Mouse (Mus musculus): ENCODE measurements around the gene Gm20388. TPM values are rescaled to one million over a fixed set of nuclear protein-coding genes. Genes with fewer than 3 reads are reported as not detected.

Gm20388 gene
- polyA plus RNA-seq, 1 experiment from 2014 or later: not detected

DNA sequence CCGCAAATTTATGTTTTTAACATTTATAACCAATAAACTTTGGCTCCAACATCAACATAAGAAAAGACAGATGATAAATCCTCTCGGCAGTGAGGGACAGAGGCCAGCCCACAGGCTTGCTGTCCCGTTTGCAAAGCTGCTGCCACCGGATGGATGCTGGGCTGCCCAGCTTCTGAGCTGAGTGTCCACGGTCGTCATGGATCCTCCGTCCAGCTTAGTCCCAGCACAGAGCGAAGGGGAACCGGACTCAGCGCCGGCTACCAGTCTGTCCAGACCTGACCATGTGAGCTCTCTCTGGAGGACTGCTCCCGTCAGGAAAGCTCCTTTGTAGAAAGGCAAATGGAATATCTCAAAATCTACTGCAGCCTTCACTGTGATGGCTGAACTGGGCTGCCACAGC, 1289.4 kb downstream of the Gm20388 start:
- no peak overlapping the region for H3K4me2 ChIP-seq (replicated peaks; ENCODE audit: low read depth)
- no peak overlapping the region for H3K27ac ChIP-seq (replicated peaks)
- TF ChIP-seq CTCF (IDR thresholded peaks at IDR 0.05; ENCODE audit: low read depth) (no peak), EP300 (optimal IDR thresholded peaks at IDR 0.05) (no peak)
- no peaks in the 10 kb centered on the region for H3K9me3 ChIP-seq (ENCODE audit: control insufficient read depth, low read length)
- H3K4me1 ChIP-seq (replicated peaks; ENCODE audit: control insufficient read depth, insufficient read depth): no peaks in the 10 kb centered on the region
- WGBS: 30% methylated on average over 12 of the region's 12 CpGs
- no peak overlapping the region for H3K4me3 ChIP-seq (ENCODE audit: low read depth, low read length)
- DNase-seq (ENCODE audit: low spot score) (no peak), ATAC-seq (ENCODE audit: low FRiP score, low TSS enrichment) (no peak)
- no peaks in the 10 kb centered on the region for H3K27me3 ChIP-seq (ENCODE audit: control insufficient read depth, insufficient read depth, low read length)
- H3K36me3 ChIP-seq (ENCODE audit: control insufficient read depth, insufficient read depth, low read length): no peaks in the 10 kb centered on the region
- H3K9ac ChIP-seq (ENCODE audit: low read length): no peak overlapping the region

DNA sequence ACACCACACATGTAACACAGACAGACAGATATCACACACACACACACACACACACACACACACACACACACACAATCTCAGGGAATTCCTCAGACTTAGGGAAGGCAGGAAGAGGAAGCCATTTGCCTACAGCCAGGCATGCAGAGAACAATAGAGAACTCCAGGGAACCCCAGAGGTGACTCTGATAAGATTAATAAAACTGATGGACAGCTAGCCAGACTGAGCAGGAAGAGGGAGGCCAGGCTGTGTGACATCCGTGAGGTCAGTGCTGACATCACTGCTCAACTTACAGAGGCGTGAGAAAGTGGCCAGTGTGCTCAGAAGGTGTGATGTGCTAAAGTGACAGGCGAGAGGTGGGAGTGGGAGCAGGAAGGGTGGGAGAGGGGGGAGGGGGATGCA, 1290.3 kb downstream of the Gm20388 start:
- no peak overlapping the region for H3K4me2 ChIP-seq (replicated peaks; ENCODE audit: low read depth)
- H3K36me3 ChIP-seq (ENCODE audit: control insufficient read depth, insufficient read depth, low read length): no peaks in the 10 kb centered on the region
- TF ChIP-seq EP300 (optimal IDR thresholded peaks at IDR 0.05) (no peak), CTCF (IDR thresholded peaks at IDR 0.05; ENCODE audit: low read depth) (no peak)
- H3K9ac ChIP-seq (ENCODE audit: low read length): no peak overlapping the region
- no peaks in the 10 kb centered on the region for H3K9me3 ChIP-seq (ENCODE audit: control insufficient read depth, low read length)
- DNase-seq (ENCODE audit: low spot score): no peak
- H3K27me3 ChIP-seq (ENCODE audit: control insufficient read depth, insufficient read depth, low read length): no peaks in the 10 kb centered on the region
- no peak overlapping the region for H3K4me3 ChIP-seq (ENCODE audit: low read depth, low read length)
- no peak overlapping the region for H3K27ac ChIP-seq (replicated peaks)
- peak; percentile 5; the same call in 1 of the 2 replicates for ATAC-seq (ENCODE audit: low FRiP score, low TSS enrichment)
- no peaks in the 10 kb centered on the region for H3K4me1 ChIP-seq (replicated peaks; ENCODE audit: control insufficient read depth, insufficient read depth)
- WGBS: 69% methylated on average over 3 of the region's 3 CpGs

DNA sequence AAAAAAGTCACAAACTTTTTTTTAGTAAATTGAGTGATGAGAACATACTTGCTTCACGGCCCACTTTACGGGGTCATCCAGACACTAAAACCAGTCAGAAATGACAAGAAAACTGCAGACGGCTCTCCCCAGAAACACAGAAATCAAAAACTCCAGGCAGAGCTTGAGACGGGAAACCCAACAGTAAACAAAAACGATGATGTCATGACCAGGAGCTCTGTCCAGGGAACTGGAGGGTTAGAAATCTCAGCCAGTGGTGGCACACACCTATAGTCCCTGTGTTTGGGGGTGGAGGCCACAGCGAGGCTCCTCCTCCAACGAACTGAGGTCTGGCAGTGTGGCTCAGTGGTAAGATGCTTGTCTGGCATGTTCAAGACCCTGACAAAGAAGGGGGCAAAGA, 1291.0 kb downstream of the Gm20388 start:
- ATAC-seq (ENCODE audit: low FRiP score, low TSS enrichment) (no peak), DNase-seq (ENCODE audit: low spot score) (no peak)
- Histone ChIP-seq H3K36me3 (ENCODE audit: control insufficient read depth, insufficient read depth, low read length) (no peaks in the 10 kb centered on the region), H3K27me3 (ENCODE audit: control insufficient read depth, insufficient read depth, low read length) (no peaks in the 10 kb centered on the region), H3K4me1 (replicated peaks; ENCODE audit: control insufficient read depth, insufficient read depth) (no peaks in the 10 kb centered on the region), H3K4me2 (replicated peaks; ENCODE audit: low read depth) (no peak overlapping the region), H3K4me3 (ENCODE audit: low read depth, low read length) (no peak overlapping the region), H3K9me3 (ENCODE audit: control insufficient read depth, low read length) (no peaks in the 10 kb centered on the region), H3K27ac (replicated peaks) (no peak overlapping the region), H3K9ac (ENCODE audit: low read length) (no peak overlapping the region)
- WGBS: 63% methylated on average over 7 of the region's 7 CpGs
- no peak for TF ChIP-seq EP300 (optimal IDR thresholded peaks at IDR 0.05)
- no peak for TF ChIP-seq CTCF (IDR thresholded peaks at IDR 0.05; ENCODE audit: low read depth)

DNA sequence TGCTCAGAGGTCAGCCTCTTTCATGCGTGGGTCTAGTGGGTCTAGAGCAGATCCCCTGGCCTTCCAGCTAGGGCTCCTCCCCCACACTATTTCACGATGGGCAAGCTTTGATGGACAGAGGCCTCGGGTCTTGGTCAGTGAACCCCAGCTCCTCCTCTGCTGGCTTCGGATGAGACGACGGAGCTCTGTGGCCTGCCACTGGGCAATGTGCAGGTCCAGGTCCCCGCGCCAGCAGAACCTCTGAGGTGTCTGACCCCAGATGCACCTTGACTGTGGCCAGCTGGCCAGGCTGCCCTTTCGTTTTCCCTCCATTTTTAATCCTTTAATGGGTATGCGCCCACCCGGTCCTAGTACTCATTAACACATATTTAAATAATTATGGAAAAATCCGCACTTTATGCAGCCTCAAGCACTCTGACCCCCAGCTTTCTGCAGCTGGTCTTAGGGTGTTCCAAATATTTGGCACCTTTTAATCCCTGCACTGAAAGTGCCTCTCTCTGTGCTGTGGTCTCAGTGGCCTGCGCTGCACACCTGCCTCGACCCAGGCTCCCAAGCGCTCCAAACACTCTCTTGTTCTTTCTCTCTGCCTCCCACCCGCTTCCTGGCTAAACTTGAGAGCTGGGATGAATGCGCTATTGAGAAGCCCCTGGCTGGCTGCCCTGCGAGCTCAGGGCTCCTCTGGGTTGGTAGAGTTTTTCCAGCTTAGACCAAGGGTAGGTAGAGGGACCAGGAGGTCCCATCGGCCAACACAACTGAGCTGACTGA, 1293.2 kb downstream of the Gm20388 start:
- no peaks in the 10 kb centered on the region for H3K9me3 ChIP-seq (ENCODE audit: control insufficient read depth, low read length)
- no peak overlapping the region for H3K27ac ChIP-seq (replicated peaks)

DNA sequence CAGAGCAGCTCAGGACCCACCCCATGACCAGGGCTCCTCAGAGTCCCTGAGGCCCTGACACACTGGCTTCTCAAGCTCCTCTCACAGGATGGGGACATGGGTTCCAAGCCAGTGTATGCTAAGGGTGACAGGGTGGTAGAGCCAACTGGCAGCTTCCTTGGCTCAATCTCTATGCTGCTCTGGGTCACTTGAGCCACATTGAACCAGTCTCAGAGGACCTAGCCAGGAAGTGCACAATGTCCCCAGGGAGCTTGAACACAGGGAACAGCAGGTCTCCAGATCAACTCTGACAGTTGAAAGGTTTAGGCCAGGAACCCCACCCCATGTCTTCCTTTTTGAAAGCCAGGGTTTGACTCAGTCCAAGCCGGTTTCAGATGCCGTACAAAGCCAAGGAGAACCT, 1296.5 kb downstream of the Gm20388 start:
- 89% methylated on average over 2 of the region's 2 CpGs for WGBS
- Histone ChIP-seq H3K36me3 (ENCODE audit: control insufficient read depth, insufficient read depth, low read length) (no peaks in the 10 kb centered on the region), H3K9ac (ENCODE audit: low read length) (no peak overlapping the region)

More for the DNA sequence above, 1293.2 kb downstream of the Gm20388 start:
- 72% methylated on average over 19 of the region's 19 CpGs for WGBS
- Histone ChIP-seq H3K9ac (ENCODE audit: low read length) (no peak overlapping the region), H3K4me3 (ENCODE audit: low read depth, low read length) (no peak overlapping the region), H3K4me1 (replicated peaks; ENCODE audit: control insufficient read depth, insufficient read depth) (no peaks in the 10 kb centered on the region), H3K36me3 (ENCODE audit: control insufficient read depth, insufficient read depth, low read length) (no peaks in the 10 kb centered on the region), H3K4me2 (replicated peaks; ENCODE audit: low read depth) (no peak overlapping the region), H3K27me3 (ENCODE audit: control insufficient read depth, insufficient read depth, low read length) (no peaks in the 10 kb centered on the region)
- DNase-seq (ENCODE audit: low spot score) (no peak), ATAC-seq (ENCODE audit: low FRiP score, low TSS enrichment) (no peak)
- TF ChIP-seq EP300 (optimal IDR thresholded peaks at IDR 0.05) (no peak), CTCF (IDR thresholded peaks at IDR 0.05; ENCODE audit: low read depth) (no peak)

DNA sequence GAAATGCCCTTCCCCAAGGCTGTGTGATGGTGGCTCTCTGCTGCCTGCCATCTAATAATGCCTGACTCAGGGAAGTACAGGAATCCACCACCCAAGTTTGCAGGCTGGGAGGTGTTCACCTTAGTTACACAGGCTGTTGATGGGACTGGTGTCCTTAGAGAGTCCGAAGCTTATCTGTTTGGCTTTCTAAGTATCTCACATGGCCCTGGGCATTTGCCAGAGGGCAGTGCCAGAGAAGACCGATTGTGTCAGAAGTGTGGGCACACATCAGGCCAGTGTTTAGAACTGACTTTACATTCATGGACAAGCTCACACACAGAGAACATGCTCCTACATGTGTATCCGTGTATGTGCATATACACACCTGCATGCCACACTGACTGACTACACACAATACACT, 1300.0 kb downstream of the Gm20388 start:
- Histone ChIP-seq H3K4me2 (replicated peaks; ENCODE audit: low read depth) (no peak overlapping the region), H3K9ac (ENCODE audit: low read length) (no peak overlapping the region), H3K36me3 (ENCODE audit: control insufficient read depth, insufficient read depth, low read length) (no peaks in the 10 kb centered on the region), H3K27me3 (ENCODE audit: control insufficient read depth, insufficient read depth, low read length) (no peaks in the 10 kb centered on the region), H3K4me1 (replicated peaks; ENCODE audit: control insufficient read depth, insufficient read depth) (no peaks in the 10 kb centered on the region), H3K9me3 (ENCODE audit: control insufficient read depth, low read length) (no peaks in the 10 kb centered on the region), H3K27ac (replicated peaks) (no peak overlapping the region), H3K4me3 (ENCODE audit: low read depth, low read length) (no peak overlapping the region)
- 83% methylated on average over 3 of the region's 3 CpGs for WGBS
- TF ChIP-seq EP300 (optimal IDR thresholded peaks at IDR 0.05) (no peak), CTCF (IDR thresholded peaks at IDR 0.05; ENCODE audit: low read depth) (no peak)
- ATAC-seq (ENCODE audit: low FRiP score, low TSS enrichment): no peak
- no peak for DNase-seq (ENCODE audit: low spot score)

More for the DNA sequence above, 1296.5 kb downstream of the Gm20388 start:
- TF ChIP-seq EP300 (optimal IDR thresholded peaks at IDR 0.05): no peak
- no peak for TF ChIP-seq CTCF (IDR thresholded peaks at IDR 0.05; ENCODE audit: low read depth)
- Histone ChIP-seq H3K4me2 (replicated peaks; ENCODE audit: low read depth) (no peak overlapping the region), H3K27me3 (ENCODE audit: control insufficient read depth, insufficient read depth, low read length) (no peaks in the 10 kb centered on the region), H3K4me1 (replicated peaks; ENCODE audit: control insufficient read depth, insufficient read depth) (no peaks in the 10 kb centered on the region), H3K4me3 (ENCODE audit: low read depth, low read length) (no peak overlapping the region), H3K27ac (replicated peaks) (no peak overlapping the region), H3K9me3 (ENCODE audit: control insufficient read depth, low read length) (no peaks in the 10 kb centered on the region)
- no peak for ATAC-seq (ENCODE audit: low FRiP score, low TSS enrichment)
- no peak for DNase-seq (ENCODE audit: low spot score)
